Mouse (Mus musculus) brain, embryonic 18.5 days (tissue): ENCODE results near the gene Prpf40a.
A peak's percentile ranks its signal among the peaks of the same experiment; 100 is the strongest.

Experiments used
- DNase-seq: peaks from one replicate; pipeline ENCODE4 v3.0.0-alpha.2; 2012; ENCODE audit warnings: low read depth, low spot score

The Prpf40a gene

DNA sequence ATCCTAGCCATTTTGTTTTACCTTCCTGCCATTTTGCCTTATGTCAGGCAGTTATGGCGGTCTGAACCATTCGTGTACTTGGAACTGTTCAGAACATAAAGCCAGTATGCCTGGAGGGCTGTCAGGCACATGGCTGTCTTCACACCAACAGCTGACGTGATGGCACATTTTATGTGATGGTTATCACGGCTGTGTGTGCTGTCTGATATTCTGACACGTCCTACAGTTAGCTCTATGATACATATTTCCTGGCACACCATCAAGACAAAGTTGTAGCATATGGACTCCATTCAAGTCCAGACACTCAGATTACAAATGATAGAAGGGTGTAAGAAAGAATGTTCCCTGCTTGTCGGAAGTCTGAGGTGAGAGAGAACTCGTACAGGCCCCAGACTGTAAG, 85.0 kb downstream of the Prpf40a start:
- peak; percentile 68 for DNase-seq

DNA sequence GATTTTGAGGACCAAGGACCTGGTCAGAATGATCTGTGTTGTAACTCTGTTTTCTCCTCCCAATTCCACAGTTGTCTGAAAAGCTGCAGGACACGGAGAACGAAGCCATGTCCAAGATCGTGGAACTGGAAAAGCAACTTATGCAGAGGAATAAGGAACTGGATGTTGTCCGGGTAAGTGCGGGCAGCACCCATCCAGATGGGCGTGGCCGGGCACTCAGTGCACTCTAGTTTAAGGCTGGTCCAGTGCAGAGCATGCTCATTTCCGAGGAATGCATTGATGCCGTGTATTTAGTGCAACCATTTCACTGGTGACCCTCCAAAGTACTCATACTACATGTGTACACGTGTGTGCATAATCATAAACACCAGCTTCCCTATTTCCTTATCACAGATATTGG, 85.7 kb downstream of the Prpf40a start:
- DNase-seq = no peak

DNA sequence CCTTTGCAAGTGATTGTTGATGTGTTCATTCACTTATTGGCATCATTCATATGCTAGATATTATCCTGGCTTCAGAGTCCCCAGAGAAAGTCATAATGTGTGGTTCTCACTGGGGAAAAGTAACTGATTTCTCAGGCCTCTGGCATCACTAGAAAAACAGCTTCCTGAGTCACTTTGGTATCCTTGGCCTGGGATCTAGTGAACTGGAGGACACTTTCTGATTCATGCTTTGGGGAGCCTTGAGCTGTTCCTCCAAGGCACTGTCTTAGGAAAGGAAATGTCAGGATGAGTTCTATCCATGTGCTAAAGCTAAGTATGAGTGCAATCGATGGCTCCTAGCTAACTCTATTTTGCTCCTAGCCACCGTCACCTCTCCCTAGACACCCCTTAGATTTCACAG, 88.2 kb downstream of the Prpf40a start:
- DNase-seq = no peak

DNA sequence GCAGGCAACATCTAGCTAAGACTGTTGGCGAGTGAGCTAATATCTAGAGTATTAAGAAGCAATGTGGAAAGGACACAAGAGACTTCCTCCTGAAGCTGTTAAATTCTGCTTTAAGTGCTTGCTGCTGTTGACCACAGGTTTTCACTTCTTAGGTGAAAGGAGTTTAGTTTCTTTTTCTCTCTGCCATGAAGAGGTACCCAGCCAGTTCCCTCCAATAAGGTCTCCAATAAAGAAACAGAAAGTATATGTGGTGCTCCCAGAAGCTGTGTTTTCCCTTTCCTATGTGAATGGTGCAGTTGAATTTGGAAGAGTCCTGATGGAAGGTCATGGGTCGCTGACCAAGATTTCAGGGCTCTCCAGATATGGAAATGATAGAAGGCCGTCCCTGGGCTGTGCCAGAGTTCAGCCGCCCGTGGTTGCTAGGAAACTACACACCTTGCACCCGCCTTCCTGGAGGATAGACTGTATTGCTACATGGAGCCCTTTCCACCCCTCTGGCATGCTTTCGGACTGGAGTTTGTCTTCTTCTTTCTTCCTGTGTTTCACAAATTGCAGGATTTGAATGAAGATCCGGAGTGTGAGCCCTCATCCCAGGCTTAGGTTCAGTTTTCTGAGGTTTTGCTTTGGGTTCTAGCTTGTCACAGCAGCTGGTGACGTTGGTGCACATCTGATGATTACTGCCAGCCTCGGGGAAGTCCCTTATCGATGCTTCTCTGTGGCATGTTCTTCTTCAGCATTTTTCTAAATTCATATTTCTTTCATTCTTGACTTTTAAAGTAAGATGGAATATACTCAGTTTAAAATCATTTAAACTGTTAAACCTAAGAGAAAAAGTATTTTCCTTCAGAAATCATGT, 89.0 kb downstream of the Prpf40a start:
- no peak for DNase-seq

DNA sequence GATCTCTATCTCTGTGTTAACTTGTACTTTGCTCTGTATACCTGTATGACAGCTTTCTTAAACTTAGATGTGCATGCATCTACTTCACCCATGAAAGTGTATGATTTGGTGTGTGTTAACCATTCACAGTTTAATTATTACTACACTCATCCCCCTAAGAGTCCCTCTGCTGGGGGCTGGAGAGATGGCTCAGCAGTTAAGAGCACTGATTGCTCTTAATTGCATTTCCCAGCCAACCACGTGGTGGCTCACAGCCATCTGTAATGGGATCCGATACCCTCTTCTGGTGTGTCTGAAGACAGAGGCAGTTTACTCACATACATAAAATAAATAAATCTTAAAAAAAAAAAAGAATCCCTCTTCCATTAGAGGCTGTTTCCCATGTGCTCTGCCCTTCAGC, 91.0 kb downstream of the Prpf40a start:
- DNase-seq = no peak

DNA sequence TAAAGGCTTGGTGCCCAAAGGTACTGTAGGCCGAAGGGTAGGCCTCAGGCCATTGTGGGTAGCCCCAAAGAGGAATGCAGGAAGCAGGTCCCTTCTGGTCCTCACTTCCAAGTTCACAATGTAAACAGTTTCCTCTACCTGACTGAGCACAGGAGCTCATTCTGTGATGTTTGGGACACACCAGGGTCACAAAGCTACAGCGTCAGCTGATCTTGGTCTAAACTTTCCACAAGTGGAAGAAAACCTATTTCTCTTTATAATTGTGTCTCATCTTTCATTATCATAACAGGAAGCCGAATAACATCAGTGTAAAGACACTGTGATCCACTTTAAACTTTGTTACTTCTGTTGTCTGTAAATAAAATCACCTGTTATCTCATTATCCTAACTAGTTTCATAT, 95.6 kb downstream of the Prpf40a start:
- DNase-seq = no peak

DNA sequence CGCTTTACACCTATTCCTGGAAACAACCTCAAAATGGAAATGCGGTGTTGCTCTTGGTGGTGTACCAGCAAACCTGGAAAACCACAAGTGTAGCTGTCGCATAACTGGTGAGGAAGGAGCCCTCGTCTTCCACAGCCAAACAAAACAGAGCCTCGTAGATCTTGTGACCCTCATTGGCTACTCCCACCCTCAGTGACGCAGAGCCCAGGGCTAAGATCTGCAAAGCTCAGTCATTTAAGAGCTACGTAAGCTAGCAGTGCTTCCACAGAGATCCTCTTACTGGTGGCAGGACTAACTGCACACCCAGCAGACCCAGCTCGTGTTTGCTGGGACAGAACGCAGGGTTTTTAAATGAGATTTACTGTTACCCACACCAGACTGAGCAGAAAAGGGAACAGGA, 96.1 kb downstream of the Prpf40a start:
- DNase-seq = no peak

DNA sequence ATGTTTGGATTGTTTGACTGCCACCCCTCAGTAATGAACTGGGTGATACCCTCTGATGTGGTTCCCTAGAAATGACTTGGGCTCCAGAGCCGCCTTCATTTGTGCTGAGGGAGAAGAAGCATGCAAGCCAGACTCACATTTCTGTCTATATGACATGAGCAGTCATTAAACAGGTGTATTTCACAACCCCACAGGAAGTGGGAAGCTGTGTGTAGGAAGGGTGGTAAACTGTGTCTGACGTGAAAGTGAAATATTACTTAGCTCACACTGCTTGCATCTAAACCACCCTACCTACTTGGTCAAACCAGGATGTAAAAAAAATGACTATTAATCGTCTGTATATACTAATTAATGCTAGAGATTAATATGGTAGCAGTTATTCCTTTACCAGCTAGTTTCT, 102.3 kb downstream of the Prpf40a start:
- no peak for DNase-seq

DNA sequence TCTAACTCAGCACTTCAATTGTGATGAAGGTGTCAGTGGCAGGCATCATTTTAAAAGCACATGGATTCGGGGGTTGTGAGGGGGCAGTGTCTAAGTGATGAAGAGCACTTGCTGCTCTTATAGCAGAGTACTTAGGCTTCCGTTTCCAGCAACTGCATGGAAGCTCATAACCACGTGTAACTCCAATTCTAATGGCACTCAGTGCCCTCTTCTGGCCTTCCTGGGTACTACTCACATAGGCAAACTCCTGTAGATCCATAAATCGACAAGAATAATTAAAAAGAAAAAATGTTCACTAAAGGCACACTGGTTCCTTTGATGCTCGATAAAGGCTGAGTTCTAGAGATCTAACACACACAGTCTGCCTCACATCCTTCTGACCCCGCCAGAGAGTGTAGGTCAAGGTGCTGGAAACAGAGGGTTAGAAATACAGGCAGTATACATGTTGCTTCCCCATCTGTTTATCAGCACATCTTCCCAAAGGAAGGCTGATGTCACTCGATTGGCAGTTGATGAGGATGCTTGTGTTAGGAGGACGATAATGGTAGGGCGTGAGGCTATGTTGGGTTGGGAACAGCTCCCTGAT, 105.4 kb downstream of the Prpf40a start:
- DNase-seq = no peak
